Mouse (Mus musculus): Measurements from ENCODE around the gene Cxcl13.

GRCm38 (mm10) chr5:96009076-96009475 is 52.3 kb downstream of the Cxcl13 start:
- no peak for TF ChIP-seq CTCF (IDR thresholded peaks at IDR 0.05)
- TF ChIP-seq EP300 (IDR thresholded peaks at IDR 0.05): no peak
